Mouse (Mus musculus): ENCODE data around the gene Samhd1.

DNA sequence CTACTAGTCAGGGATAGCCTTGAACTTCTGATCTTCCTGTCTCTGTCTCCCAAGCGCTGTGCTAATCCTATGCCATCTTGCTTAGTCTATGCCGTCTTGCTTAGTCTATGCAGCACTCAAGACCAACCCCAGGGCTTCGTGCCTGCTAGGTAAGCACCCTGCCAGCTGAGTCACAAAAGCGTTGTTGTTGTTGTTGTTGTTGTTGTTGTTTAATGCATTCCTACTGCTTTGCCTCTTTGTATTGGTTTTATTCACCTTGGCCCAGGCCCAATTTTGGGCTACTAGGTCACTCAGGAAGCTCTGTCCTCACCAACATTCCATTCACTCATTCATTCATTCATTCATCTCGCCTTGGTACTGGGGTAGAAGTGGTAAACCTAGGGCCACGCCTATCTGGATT, 79.3 kb downstream of the Samhd1 start:
- no peak for TF ChIP-seq CTCF (IDR thresholded peaks at IDR 0.05; ENCODE audit: low read depth, low read length)
- no peak for TF ChIP-seq POLR2A (IDR thresholded peaks at IDR 0.05; ENCODE audit: extremely low read depth, insufficient read depth, low read length)
